Mouse (Mus musculus) right cerebral cortex, postnatal 14 days (tissue): Measurements from ENCODE around the gene Il17c.

Experiments used
- DNase-seq: peaks from one replicate; pipeline ENCODE4 v3.0.0; 2022

The Il17c gene

DNA sequence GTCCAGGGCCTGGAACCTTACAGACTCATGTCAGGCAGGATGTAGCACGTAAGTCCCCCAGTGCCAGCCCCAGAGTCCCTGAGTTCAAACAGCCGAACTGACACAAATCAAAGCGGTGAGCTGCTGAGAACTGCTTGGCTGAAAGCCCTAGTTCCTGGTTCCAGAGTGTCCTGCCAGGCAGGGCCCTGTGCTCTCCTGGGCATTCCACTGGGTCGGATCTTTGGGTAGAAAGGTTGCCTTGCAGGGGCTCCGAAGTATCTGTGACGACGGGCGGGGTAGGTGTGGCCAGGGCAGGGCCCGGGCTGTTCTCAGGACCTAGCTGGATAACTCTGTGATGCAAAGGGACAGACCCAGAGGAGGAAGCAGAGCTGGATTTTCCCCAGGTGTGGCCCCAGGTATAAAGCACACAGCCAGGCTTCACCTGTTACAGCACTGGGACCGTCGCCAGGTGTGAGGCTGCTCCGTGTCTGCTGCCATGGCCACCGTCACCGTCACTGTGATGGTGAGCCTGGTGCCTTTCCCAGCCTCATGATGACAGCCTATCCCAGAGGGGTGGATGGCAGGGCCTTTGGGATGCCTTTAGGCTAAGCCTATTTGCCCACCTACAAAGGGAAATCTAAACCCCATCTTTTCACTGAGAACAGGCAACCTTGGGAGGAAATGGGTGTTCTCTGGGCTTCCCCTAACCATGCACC is at the start of gene Il17c:
Gene Il17c (plus strand): TSS at position 645 of the 695 bp plus-strand sequence.
- DNase-seq, result no peak

DNA sequence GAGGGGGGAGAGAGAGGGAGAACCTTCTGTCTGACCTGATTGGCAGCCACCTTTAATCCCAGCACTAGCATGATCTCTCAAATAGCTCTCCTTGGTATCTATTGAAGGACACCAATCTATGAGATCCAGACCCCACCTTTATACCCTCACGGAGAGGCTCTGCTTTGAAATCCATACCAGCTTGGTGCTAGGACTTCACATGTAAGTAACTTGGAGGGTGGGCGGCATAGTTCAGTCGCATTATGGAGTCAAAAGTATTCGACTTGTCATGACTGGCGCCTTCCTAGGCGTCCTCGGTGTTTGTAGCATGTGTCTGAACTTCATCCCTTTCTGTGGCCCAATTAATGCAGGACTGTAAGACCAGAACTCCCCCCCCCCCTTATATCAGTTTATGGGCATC is 46.5 kb upstream of the Il17c start:
- DNase-seq, result no peak

DNA sequence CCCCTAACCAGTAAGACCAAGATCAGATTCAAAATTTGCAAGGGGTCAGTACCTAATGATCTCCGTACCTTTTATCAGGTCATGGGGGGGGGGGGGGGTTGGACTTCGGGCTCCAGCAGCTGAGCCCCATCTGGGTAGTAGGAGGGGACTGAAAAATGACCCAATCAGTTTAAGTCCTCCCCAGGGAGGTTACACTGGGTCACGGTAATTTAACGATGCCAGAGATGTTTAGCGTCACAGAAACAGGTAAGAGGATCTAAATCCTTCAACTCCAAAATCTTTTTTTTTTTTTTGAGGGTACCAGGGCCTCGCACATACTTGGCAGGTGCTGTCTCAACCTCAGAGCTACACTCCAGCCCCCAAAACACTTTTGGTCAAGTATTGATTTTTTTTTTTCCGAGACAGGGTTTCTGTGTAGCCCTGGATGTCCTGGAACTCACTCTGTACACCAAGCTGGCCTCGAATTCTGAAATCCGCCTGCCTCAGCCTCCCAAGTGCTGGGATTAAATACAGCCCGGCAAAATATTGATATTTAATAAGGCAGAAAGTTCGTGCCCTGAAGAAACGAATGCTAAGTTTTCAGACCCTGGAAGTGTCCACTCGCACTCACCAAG is 46.0 kb upstream of the Il17c start:
- DNase-seq, result no peak

DNA sequence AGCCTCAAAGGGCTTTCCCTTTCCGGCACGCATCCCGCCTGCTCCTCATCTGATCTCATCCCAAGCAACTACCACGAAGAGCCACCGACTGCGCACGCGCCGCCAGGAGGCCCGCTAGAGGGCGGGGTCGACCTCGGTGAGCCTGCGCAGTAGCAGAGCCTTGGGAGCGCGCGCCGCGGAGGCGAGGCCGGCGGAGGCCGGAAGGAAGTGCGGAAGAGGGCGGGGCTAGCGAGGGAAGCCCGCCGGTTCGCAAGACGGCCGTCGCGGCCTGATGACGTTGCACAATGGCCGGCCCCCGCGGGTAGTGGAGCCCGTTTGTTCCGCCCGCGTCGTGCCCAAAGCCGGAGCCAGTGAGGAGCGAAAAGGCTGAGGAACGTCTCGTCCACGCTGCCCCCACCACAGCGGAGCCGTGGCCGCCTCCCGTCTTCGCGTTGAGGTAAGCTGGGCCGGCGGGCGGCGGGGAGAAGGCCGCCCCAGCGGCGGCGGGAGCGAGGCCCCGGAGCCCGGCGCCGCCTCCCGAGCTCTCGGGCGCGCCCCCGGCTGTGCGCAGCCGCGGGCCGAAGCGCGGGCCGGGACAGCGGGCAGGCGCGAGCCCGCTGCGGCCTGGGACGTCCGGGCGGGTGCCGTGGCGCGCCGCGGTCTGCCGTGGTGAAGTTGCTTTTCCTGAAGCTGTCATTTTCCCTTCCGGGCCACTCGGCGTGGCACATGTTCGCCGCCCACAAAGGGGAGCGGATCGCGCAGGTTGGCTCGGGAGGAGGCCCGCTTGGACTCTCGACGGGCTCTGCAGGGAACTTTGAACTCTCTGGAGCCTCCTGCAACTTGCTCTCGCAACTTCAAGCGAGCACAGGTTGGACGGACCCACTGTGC is 45.2 kb upstream of the Il17c start, which contains the start of gene Zc3h18:
Gene Zc3h18 (plus strand): TSS at position 245 of the 867 bp plus-strand sequence.
- peak; percentile 100 for DNase-seq

DNA sequence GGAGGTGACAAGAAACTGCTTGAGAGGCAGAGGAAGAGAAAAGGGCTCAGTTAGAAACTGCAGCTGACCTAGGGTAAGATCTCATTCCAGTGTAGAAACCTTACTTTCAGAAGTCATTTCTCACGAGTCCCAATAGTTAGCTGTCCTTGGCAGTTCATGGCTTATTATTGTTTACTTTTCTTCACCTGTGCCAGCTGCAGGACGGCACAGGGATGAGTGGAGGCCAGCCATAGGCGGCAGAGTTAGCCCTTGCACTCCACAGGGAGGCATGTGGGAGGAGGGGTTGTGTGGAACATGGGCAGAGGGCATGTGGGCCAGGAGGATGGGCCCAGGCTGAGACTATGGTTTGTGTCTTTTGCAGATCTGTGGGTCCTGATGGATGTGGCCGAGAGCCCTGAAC is 38.8 kb upstream of the Il17c start:
- DNase-seq, result no peak

DNA sequence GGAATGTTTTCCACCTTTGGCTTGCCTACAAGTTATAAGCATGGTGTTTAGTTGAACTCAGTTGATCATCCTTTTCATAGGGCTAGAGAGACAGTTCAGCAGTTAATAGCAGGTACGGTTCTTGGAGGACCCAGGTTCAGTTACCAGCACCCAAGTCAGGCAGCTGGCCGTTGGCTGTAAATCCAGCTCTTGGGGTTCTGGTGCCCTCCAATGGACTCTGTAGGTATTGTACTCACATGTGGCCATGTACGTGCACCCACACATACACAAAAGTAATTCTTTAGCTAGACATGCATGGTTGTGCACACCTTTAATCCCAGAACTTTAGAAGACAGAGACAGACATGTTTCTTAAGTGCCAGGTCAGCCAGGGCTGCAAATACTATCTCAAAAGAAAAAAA is 32.5 kb upstream of the Il17c start:
- DNase-seq, result no peak

DNA sequence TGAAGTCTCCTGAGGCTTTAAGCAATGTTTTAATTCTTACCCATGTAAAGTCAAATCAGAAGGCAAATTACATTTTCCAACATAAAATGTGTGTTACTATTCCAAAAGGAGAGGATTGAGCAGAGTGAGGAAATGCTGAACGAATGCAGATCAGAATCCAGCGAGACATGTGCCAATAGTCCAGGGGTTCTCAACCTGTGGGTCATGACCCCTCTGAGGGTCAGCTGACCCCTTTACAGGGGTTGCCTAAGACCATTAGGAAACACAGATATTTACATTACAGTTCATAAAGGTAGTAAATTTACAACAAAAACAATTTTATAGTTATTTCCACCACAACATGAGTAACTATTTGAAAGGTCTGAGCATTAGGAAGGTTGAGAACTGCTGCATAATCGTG is 31.1 kb upstream of the Il17c start:
- no peak for DNase-seq

DNA sequence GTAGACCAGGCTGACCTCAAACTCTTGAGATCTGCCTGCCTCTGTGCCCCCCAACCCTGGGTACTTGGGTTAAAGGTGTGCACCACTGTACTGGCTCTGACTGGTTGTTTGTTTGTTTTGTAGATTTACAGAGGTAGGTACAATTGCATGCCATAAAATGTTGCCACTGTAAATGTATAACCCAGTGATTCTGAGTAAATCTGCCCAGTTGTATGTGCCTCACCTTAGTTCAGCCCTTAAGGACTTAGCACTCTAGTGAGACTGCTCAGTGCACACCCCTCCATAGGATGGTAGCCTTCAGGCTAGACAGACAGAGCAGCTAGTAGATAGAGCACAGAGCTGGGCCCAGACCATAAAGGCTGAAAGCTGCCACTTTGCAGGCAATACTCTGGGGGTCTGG is 28.1 kb upstream of the Il17c start:
- no peak for DNase-seq

DNA sequence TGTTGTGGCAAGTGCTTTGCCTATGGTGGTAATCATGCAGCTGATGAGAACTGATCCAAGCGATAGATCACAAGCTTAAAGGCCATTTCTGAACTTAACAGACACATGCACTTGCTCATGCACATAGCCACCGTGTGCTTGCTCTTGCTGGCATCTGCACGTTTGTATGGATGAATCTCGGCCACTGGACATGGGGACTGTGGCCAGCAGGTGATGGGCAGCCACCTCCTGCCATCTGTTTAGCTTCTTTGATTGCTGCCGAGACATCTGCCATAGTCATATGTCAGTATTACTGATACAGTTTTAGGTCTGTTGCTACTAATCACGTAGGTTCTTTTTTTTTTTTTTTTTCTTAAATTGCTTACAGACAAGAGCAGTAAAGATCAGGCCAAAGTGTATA is 26.5 kb upstream of the Il17c start:
- DNase-seq, result no peak

DNA sequence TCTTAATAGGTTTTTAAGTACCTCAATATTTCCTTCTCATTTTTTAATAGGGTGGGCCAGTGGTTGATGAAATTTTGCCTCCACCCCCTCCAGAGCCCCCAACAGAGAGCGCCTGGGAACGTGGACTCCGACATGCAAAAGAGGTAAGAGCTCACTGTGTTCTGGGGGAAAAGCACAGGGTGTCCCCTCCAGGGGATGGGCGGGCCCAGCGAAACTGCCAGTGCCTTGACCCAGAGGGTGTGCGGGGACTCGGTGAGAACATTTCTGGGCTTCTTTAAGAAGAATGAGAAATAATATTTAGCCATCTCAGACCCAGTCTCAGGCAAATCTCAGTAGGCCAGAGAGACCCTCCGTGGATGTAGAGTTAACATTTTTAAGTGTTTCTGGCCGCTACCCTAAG is 23.6 kb upstream of the Il17c start:
- DNase-seq, result no peak

DNA sequence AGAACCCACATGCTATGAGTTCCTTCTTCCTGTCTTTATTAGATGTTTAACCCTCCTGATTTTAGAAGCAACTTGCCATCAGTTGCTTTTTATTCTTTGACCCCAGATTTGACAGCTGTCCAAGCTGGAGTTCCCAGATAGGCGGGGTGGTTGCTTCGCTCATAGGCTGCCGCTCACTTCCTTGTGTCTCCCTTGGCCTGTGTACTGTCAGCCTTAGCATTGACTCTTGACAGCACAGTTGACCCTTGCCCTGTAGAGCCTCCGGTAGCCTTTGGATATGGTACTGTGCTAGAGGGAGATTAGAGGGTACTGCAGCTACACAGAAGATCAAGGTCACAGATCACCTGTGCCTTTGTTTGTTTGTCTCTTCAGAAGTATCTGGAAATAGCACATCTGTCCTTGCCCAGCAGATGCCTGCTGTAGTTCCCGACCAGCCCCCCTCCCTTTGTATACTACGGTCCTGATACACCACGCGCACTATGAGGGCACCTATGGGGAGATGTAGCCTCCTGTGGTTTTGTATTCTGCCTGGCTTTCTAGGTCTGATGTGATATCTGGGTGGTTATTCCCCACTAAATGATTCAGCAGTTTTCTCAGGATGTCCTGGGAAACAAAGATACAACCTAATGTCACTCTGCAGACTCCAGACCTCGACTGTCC is 16.5 kb upstream of the Il17c start:
- no peak for DNase-seq

DNA sequence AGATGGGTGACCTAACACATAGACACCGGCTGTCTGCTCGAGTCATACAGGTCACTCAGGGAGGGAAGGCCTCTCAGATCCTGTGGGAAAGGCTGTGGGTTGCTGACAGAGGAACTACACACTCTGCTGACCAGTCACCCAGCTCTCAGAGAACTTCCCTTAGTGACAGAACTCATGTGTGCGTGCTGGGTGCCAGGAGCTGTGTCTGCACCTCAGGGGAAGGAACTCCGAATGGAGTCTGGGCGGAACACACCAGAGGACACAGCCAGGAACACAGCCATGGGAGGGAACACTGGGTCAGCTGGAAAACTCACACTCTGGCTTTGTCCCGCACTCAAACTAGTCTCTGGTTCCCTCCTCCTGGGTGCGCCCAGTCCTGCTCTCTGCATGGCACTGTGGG is 14.1 kb upstream of the Il17c start:
- DNase-seq, result no peak

DNA sequence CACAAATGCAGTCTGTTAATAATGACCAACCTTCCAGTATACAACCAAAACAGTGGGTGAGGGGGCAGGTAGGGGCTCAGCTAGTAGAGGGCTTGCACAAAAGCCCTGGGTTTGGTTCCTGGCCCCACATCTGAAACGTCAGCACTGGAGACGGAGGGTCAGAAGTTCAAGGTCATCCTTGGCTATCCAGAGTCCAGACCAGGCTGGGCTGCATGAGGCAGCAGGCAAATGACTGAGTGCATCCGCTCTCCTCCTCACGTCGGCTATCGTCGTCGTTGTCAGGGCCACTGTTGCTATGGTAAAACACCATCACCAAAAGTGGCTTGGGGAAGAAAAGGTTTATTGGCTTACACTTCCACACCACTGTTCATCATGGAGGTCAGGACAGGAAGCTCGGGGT is 7.5 kb upstream of the Il17c start:
- no peak for DNase-seq

DNA sequence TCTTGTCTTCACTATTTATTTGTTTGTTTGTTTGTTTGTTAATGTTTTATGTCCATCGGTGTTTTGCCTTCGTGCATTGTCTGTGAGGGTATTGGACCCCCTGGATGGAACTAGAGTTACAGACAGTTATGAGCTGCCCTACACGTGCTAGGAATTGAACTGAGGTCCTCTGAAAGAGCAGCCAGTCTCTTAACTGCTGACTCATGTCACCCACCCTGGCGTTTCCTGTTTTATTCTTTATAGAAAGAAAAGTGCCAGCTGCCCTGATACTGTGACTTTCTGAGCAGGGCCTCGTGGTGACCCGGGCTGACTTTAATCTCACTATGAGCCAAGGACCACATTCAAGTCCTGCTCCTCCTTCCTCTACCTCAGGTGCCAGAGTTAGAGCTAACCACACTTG is 6.3 kb upstream of the Il17c start:
- DNase-seq, result no peak

DNA sequence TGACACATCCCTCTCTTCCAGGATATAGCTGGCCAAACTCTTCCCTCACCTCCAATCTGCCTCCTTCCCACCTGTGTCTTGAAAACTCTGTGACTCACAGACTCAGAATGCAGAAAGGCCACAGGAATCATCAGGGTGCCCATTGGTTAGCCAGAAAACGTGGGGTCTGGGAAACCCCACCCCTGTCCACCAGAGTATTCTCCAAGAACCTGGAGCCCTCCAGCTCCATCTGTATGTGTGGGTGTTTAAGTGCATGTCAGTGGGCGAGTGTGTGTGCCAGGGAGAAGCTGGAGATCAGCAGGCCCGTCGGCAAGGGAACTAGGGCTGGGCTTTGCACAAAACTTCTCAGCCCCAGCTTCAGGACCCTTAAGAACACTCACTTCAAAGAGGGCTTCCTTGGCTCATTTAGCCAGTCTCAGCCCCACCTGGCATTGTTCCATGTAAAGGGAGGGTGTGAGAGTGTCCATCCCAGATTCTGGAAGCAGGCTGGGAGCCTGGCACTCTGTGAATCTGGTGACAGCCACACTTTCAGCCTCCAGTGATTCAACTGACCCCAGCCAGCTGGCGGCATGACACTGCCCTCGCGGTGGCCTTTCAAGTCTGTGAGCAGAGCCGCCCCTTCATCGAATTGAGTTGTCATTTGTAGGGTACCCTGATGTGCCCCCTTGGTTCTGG is 1.8 kb upstream of the Il17c start:
- DNase-seq, result peak; percentile 43

DNA sequence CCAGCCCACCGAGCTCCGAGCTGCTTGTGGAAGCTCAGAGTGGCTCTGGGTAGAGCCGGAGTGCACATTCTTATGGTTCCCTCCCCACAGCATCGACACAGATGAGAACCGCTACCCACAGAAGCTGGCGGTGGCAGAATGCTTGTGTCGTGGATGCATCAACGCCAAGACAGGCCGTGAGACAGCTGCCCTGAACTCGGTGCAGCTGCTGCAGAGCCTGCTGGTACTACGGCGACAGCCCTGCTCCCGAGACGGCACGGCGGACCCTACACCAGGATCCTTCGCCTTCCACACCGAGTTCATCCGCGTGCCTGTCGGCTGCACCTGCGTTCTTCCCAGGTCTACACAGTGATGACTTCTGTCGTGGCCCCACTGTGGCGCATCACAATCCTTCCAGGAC is 1.4 kb downstream of the Il17c start:
- no peak for DNase-seq

DNA sequence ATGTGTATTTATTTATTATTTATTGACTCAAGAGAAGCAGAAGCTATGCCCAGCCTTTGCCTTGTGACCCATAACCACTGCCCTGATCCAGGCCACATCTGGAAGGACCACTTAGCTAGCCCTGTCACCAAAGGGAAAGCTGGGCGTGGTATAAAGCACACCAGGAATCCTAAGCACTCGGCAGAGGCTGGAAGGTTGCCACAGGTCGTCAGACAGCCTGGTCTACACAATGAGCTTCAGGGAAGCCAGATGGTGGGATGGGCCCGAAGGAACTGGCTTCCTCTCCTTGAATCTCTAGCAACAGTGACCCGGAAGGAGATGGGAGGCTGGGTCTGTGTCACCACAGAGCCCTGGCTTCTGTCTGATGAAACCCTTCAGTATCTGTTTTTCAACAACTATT is 1.8 kb downstream of the Il17c start:
- no peak for DNase-seq

DNA sequence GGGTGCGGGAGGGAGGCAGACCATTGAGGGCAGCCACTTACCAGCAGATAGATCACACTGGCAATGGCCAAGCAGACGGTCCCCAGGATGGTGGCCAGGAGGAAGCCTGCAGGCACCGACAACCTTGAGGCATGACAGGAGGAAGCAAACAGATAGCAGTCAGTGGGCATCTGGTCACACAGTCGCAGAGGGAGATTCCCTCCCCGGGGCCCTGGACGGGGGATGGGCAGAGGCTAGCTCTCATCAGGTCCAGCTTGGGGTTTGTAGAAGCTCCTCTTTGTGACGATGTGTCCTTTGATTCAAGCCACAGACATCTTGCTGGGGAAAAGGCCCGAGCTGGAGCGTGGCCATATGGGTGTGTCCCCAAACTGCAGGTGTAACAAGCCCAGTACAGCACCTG is 4.3 kb downstream of the Il17c start:
- DNase-seq, result no peak

DNA sequence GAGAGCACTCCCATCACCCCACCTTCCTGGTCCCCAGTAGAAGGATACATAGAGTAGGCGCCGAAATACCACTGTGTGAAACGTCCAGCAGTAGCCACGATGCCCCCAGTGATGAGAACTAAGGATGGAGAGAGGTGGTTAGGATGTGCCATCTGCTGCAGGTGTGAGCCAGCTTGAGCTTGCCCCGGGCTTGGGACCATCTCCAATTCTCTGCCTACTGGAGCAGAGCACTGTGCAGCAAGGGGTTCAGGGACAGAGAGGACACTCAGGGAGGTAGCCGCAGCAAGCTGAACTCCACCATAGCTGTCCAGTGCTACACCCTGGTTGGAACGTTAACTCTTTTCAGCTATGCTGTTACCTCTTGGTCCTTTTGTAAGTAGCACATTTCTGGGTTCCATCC is 5.8 kb downstream of the Il17c start:
- no peak for DNase-seq

DNA sequence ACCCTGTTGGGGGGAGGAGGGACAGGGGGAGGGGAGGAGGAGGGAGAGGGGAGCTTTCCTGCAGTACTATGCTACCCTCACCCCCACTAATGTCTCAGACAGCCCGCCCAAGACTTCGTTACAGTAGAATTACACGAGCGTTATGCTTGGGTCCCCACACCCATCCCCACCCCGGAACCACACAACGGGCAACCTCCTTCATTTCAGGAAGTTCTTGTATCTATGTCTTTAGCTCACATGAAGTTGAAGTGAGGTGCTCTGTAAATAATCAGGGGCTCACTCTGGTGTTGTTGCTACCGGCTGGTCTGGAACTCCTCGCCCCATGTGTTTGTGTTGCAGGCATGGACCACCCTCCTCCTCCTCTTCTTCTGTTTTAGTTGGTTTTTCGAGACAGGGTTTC is 6.3 kb downstream of the Il17c start:
- DNase-seq, result no peak

DNA sequence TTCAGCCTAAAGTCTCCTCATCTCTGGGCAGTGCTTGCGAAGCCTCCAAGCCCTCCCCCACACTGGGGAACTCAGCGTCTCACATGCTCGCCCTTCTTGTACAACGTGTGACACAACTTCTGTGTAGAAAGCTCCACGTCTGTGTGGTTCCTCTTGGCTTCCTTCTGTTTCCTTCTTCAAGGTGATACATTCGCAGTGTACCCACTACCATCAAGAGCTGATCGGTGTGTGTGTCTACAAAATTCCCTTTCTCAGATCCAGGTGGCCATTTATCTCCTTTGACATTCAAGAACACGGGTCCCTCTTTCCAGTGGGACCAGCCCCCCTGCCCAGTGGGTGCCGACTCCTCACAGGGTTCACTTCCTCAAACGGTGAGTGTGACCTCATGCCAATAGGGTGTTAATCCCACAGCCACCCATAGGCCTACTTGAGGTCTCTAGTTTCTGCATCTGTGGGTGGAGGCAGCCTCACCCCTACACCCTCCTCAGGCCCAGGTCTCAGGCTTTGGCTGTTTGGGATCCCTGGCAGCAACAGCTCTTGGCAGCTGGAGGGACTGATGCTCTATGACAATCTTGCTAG is 8.3 kb downstream of the Il17c start:
- DNase-seq, result no peak

DNA sequence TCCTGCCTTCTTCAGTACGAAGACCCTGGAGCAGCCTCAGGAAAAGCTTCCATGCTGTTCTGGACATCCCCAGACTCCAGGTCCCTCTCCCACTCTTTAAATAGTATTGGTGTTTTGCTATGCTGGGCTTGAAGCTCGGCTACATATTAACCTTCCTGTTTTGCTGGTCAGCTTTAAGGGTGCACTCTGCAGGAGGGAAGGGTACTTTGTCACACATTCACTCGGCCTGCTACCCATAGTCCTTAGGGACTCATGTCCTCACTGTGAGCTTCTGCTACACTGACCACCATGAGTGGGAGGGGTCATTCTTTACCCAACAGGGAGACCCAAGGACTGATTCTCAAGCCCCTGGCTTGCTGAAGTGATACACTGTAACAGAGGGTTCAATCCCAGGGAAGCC is 8.8 kb downstream of the Il17c start:
- no peak for DNase-seq
